Mouse (Mus musculus): ENCODE measurements around the gene Mtmr12.

The Mtmr12 gene

GRCm38 (mm10) chr15:12235559-12235958 is 30.7 kb downstream of the Mtmr12 start:
- DNase-seq (ENCODE audit: low read depth, low spot score): no peak

GRCm38 (mm10) chr15:12235983-12236382 is 31.2 kb downstream of the Mtmr12 start:
- no peak for DNase-seq (ENCODE audit: low read depth, low spot score)

GRCm38 (mm10) chr15:12236961-12237360 is 32.1 kb downstream of the Mtmr12 start:
- no peak for DNase-seq (ENCODE audit: low read depth, low spot score)

- DNase-seq (ENCODE audit: low read depth, low spot score): no peak
Measured at GRCm38 (mm10) chr15:12237539-12237938, 32.7 kb downstream of the Mtmr12 start.

- DNase-seq (ENCODE audit: low read depth, low spot score): no peak
Measured at GRCm38 (mm10) chr15:12238337-12238736, 33.5 kb downstream of the Mtmr12 start.

GRCm38 (mm10) chr15:12240705-12241328 is 36.0 kb downstream of the Mtmr12 start:
- no peak for DNase-seq (ENCODE audit: low read depth, low spot score)

GRCm38 (mm10) chr15:12243792-12244191 is 39.0 kb downstream of the Mtmr12 start:
- no peak for DNase-seq (ENCODE audit: low read depth, low spot score)

GRCm38 (mm10) chr15:12245580-12246359 is 40.9 kb downstream of the Mtmr12 start:
- DNase-seq (ENCODE audit: low read depth, low spot score): no peak

- DNase-seq (ENCODE audit: low read depth, low spot score): no peak
Measured at GRCm38 (mm10) chr15:12246360-12247158, 41.7 kb downstream of the Mtmr12 start.

GRCm38 (mm10) chr15:12247159-12247603 is 42.4 kb downstream of the Mtmr12 start:
- DNase-seq (ENCODE audit: low read depth, low spot score): no peak

GRCm38 (mm10) chr15:12248279-12248678 is 43.5 kb downstream of the Mtmr12 start:
- peak; percentile 61 for DNase-seq (ENCODE audit: low read depth, low spot score)

GRCm38 (mm10) chr15:12250350-12250749 is 45.5 kb downstream of the Mtmr12 start:
- DNase-seq (ENCODE audit: low read depth, low spot score): no peak

- no peak for DNase-seq (ENCODE audit: low read depth, low spot score)
Measured at GRCm38 (mm10) chr15:12251416-12252140, 46.8 kb downstream of the Mtmr12 start.

GRCm38 (mm10) chr15:12252141-12252489 is 47.3 kb downstream of the Mtmr12 start:
- no peak for DNase-seq (ENCODE audit: low read depth, low spot score)

GRCm38 (mm10) chr15:12257730-12258494 is 53.1 kb downstream of the Mtmr12 start:
- no peak for DNase-seq (ENCODE audit: low read depth, low spot score)

GRCm38 (mm10) chr15:12263056-12263455 is 58.2 kb downstream of the Mtmr12 start:
- DNase-seq (ENCODE audit: low read depth, low spot score): no peak

- DNase-seq (ENCODE audit: low read depth, low spot score): no peak
Measured at GRCm38 (mm10) chr15:12266460-12266859, 61.6 kb downstream of the Mtmr12 start.

GRCm38 (mm10) chr15:12268021-12268420 is 63.2 kb downstream of the Mtmr12 start:
- peak; percentile 67 for DNase-seq (ENCODE audit: low read depth, low spot score)

GRCm38 (mm10) chr15:12271340-12271739 is 66.5 kb downstream of the Mtmr12 start:
- no peak for DNase-seq (ENCODE audit: low read depth, low spot score)

- DNase-seq (ENCODE audit: low read depth, low spot score): no peak
Measured at GRCm38 (mm10) chr15:12273325-12274052, 68.7 kb downstream of the Mtmr12 start.
